Mouse (Mus musculus) heart, adult 11 months (tissue): ENCODE results near the gene Aacs.

Experiments used
- DNase-seq: peaks from one replicate; pipeline ENCODE4 v3.0.0; 2022

The Aacs gene

DNA sequence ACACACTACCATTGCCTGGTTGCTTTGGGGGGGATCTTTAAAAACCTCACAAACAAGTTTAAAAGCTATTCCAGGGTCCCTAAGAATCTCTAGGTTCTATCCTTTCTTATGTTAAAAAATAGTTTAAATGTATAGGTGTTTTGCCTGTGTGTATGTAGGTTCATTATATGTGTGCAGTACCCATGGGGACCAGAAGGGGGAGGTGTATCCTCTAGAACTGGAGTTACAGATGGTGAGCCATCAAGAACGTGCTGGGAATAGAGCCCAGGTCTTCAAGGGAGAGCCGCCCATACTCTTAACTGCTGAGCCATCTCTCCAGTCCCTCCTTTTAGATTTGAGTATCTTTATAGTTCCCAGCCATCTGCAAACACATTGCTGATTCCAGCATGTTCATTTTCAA, 69.5 kb downstream of the Aacs start:
- DNase-seq = no peak

DNA sequence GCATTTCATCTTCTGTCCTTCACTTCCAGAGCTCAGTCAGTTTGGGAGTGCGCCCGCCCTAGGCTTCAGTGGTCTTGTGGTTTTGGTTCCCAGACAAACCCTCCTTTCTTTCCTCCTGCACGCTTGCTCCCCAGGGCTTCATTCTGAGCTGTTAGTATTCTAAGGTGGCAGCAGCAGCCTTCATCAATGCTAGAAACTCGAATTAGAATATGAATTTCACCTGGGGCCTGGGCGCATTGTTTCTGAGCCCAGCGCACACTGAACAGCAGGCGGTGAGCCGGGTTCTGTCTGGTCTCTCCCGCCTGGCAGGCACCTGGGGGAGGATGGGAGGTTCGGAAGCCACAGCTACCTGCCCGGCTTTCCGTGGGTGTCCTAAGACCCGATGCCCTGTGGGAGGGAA, 70.7 kb downstream of the Aacs start:
- no peak for DNase-seq

DNA sequence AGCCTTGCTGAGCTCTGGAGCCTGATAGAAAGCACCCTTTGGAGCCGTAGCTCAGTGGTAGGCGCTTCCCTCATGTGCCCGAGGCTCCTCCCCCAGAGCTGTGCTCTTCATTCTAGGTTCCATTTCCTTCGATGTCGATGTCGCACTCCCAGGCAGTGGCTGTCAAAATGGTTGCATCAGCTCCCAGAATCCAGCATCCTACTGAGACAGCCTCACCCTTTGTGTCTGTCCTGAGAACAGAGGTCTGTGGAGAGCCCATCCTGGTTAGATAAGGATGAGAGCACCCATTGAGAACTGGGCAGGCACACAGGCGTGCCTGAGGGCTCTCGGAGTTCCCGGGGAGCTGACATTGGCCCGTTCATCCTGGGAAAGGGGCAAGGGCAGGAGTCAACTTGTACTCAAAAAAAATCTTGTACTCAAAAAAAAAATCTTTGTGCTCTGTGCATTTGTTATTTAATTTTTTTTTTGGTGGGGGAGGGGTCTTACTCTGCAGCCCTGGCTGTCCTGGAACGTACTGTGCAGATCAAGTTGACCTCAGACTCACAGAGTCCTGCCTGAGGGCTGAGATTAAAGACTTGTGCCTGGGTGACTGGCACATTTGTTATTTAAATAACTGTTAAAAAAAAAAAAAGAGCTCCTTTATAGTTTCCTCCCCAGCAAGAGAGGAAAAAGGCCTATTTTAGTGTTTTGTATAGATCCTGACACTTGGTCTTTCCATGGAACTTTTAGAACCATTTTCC, 74.3 kb downstream of the Aacs start:
- no peak for DNase-seq

DNA sequence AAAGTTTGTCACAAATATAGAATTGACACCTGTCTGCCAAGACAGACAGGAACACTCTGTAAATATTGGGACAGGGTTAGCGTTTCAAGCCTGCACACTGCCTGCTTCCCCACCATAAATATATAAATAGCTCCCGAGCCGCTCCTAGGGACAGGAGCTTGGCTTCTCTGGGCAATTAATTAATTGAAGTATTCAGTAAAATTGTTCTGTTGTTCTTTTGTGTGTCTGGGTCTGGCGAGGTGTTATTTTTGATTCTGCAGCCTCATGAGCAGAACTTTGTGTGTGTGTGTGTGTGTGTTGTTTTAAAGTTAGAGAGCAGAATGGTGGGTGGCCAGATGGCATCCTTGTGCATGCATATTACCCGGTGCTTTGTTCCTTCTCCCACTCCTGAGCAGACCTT, 80.1 kb downstream of the Aacs start:
- DNase-seq = no peak

DNA sequence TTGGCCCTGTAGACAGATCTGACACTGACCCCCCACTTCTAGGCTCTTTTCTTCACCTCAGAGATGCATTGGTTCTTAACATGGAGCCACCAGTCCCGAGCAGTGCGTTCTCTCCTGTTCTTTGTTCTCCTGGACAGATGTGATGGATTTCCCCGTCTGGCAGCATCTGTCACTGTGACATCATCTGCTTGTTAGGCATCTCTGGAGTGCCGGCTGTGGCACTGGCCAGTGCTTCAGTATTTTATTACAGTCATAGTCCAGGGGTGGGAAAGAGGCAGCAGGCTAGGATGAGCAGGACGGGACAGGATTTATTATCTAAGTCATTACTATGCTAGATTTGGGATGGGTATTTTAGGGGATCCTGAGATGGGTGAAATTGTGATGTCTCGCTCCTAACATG, 87.9 kb downstream of the Aacs start:
- no peak for DNase-seq

DNA sequence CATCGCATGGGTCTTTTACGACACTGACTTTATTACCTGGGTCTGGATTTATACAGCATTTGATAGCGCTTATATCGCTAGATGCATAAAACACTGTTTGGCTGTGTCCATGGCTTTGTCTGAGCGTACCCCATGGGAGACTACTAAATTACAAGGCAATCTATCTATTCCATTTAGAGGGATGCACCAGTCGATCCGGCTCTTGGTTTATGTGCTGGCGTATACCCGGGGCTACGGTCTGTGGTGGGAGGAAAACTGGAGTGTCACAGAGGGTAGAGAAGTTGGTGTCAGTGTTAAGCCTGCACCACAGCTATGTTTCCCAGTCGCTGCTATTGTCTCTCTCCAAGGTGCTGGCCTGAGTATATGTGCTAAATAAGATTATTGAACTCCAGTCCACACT, 90.1 kb downstream of the Aacs start:
- DNase-seq = no peak
